Mouse (Mus musculus) adrenal gland, postnatal 36 days (tissue): ENCODE data around the gene Arf5. TPM values are rescaled to one million over a fixed set of nuclear protein-coding genes. Genes with fewer than 3 reads are reported as not detected.

Source experiments
- DNase-seq, 2 experiments: peaks; one replicate each; pipeline ENCODE4 v3.0.0; 2021; ENCODE audit warnings: mixed read lengths in 1 of 2
- total RNA-seq, 2 experiments: library from RNA; stranded (reverse); gene quantifications; 2 replicates each; pipeline ENCODE4 v1.2.3; 2021

The Arf5 gene
- total RNA-seq, 2 experiments from 2014 or later, result 149 to 171 TPM

DNA sequence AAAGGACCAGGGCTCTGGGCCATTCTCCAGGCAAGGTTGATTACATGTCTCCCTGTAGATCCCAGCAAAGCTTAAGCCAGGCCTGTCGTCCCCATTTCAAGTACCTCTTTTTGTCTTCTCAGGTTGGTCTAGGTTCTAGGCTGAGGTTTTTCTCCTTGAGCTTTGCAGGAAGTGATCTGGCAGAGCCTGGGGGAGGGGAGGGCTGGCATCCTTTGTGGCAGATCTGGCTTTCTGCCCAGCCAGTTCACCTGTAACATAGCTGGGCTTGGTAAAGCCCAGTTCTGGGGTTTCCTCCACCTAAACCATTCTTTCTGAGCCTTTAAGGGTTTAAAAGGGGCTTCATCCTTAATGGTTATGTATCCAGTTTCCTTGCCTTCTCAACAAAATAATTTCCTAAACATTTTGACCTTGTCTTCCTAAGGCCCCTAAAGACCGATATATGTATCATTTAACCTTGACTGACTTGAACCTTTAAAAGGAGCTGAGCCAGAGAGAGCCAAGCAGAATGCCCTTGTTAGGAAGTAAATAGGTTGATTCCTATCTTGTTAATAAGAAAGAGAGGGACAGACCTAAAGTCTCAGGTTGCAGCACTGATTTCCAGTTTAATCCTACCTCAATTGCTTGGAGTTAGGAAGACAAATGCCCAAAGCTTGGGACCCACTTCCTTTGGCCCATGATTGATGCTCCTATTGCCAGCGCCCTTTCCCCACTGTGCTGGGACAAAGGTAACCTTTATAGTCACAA lies 3.9 kb downstream of the Arf5 start, which contains the start of gene Fscn3:
TSS of gene Fscn3 (plus strand) at position 694 of the 744 bp plus-strand sequence.
- DNase-seq, result peak in 1 of 2 experiments; percentile 20

- no peak for DNase-seq
These were observed 4.9 kb downstream of the Arf5 start, which contains the start of gene Gcc1 for GRCm38 (mm10) chr6:28428290-28428689. Gcc1 (minus strand) TSS chr6:28428390.

- DNase-seq, result no peak
These were observed 6.5 kb downstream of the Arf5 start for GRCm38 (mm10) chr6:28429870-28430269.

- DNase-seq, result no peak
These were observed 7.6 kb downstream of the Arf5 start for GRCm38 (mm10) chr6:28430795-28431537.

GRCm38 (mm10) chr6:28431538-28431855 lies 8.1 kb downstream of the Arf5 start:
- DNase-seq, result no peak

GRCm38 (mm10) chr6:28447937-28448336 lies 24.6 kb downstream of the Arf5 start:
- DNase-seq, result no peak

- no peak for DNase-seq
These were observed 25.9 kb downstream of the Arf5 start, which contains the start of gene Pax4 for GRCm38 (mm10) chr6:28449253-28449652. Pax4 (minus strand) TSS chr6:28449353.

- DNase-seq, result no peak
These were observed 27.1 kb downstream of the Arf5 start for GRCm38 (mm10) chr6:28450481-28450880.

DNA sequence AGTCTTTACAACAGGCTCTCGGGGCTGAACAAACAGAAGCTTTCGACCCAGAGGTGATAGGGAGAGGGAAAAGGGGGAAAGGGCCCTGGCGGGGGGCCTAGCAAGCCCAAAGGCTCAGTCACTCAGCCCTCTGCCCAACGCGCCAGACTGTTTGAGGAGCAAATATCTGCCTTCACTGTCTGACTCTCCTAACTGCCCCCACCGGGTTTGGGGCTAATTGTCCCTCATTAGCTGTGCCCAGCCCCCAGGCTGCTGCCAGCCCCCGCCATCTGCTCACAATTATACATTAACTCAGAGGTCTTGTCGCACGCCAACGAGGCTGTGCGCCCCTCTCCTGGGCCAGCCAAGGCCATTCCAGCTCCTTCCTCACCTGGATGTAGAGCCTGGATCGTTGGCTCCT lies 27.6 kb downstream of the Arf5 start:
- DNase-seq, result no peak

- DNase-seq, result no peak
These were observed 35.9 kb downstream of the Arf5 start for GRCm38 (mm10) chr6:28459221-28459668.

- DNase-seq, result peak; percentile 81 to 88
These were observed 37.2 kb downstream of the Arf5 start for GRCm38 (mm10) chr6:28460534-28460933.

DNA sequence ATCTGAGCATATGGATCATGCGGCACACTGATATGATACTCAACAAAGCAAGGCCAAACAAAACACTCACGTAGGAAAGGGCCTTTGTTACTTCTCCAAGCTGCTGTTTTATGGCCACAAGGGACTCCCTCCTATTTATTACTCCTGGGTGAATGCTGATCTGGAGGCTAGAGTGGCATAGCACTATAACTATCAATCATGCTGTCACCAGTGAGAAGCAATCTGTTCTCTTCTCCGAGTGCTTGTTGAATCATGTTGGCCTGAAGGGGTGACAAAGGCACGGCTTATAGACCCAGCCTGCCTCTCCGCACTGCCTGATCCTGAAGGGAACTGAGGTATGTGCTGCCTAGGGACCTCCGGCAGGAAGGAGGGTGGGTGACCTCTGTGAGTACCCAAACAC lies 41.3 kb downstream of the Arf5 start:
- DNase-seq, result no peak

DNA sequence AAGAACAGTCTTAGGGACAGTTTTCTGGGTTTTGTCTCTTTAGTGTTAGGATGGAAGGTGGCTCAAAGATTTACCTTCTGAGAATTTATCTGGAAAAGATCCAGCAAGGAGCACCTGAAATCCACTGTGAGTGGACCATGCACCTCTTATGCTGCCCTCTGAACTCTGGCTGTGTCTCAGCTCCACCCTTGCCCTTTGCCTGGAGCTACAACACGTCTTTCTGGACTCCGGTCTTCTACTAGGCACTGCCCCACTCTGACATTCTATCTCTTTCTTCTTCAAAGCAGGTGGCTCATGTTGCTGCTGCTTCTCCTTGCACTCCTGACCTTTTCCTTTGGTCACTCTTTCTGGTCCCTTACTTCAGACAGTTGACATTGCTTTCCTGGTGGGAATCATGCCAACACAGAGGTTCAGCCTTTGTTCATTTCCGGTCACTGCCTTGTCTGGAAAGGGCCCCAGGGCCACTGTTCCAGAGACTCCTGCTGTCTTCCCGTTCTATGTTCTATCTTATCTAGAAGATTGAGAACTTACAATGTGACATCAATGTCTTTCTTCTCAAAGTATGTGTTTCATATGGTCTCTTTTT lies 46.8 kb downstream of the Arf5 start:
- no peak for DNase-seq

DNA sequence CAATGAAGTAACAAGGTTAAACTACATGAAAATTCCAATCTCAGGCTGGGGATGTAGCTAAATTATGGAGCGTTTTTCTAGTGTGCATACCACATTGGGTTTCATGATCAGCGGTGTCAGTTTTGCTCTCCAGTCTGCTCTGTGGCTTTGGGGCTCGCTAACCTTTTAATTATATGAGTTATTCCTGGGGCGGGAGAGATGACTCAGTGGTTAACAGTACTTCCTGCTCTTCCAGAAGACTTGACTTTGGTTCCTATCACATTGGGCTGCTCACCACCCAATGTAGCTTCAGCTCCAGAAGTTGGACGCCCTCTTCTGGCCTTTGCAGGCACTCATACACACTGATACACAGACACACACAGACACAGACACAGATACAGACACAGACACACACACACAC lies 47.3 kb downstream of the Arf5 start:
- DNase-seq, result no peak

DNA sequence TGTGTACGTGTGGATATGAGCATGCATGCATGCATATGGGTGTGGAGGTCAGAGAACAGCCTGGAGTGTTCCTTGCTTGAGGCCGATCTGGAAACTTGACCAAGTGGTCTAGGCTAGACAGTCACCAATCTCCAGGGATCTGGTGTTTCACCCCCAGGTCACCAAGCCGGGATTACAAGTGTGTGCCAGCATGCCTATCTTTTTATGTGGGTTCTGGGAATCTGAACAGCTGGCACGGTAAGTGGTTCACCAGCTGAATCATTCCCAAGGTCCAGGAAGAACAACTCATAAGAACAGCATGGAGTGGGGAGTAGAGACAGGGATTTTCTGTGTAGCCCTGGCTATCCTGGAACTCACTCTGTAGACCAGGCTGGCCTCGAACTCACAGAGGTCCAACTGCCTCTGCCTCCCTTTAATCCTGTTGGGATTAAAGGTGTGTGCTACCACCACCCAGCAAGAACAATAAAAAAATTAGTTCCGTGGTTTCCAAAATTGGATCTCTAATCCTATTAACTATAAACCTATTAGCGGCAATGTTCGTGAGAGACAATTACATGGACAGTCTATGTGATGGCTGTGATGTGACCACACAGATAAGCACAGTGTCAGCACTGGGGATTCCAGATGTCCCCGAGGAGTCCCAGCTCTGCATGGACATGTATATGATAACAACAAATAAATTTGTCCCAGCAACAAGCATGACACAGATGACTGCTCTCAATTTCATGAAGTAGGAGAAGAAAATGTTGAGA lies 48.1 kb downstream of the Arf5 start:
- DNase-seq, result no peak

DNA sequence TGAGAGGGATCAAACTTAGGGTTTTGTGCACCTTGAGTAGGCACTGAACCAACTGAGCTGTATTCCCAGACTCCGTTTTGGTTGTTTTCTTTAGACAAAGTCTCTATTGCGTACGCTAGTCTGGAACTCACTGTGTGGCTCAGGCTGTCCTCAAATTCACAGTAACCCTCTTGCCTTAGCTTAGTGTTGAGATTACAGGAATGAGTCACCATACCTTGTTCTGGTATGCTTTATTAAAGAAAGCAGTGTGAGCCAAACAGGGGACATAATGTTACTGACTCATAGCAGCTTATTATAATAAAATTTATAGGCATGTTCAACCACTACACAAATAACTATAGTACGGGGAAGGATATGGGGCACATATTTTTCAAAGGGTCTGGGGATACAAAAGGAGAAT lies 50.9 kb downstream of the Arf5 start:
- DNase-seq, result no peak

DNA sequence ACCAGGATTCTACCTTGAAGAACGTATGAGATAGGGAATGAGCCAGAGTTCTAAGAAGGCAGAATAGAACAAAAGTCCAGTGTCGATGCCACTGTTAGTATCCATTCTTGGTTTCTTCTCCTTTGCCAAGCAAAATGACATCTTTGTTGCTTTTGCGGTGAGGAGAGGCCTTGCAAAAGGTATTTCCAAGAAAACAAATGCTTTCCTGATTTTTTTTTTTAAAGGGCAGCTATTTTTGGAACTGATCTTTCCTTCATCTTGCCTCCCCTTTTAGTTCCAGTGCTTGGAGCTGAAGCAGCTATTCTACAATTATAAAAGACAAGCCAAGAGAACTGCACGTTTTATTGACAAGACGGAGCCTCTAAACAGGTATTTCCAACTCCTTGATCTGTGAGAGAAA lies 51.5 kb downstream of the Arf5 start, which contains the start of gene Snd1:
TSS of gene Snd1 (plus strand) at position 301 of the 400 bp plus-strand sequence.
- DNase-seq, result no peak

Other genes starting within 250 kb of the Arf5 start
- 10 to 100 TPM; 25.5 to 27.5 TPM for gene Zfp800, start 25.6 kb upstream of the Arf5 start, total RNA-seq
- gene Fscn3, start 4.2 kb downstream of the Arf5 start, total RNA-seq, result under 1 TPM in 1 of 2 experiments, not detected in 1; 0.17 TPM
- 10 to 100 TPM; 16.9 to 18.2 TPM for gene Gcc1, start 4.8 kb downstream of the Arf5 start, total RNA-seq
- gene Pax4, start 25.8 kb downstream of the Arf5 start, total RNA-seq, result not detected
- gene Snd1, start 51.6 kb downstream of the Arf5 start, total RNA-seq, result 100 to 1,000 TPM; 136 to 148 TPM